Mouse (Mus musculus) liver, embryonic 11.5 days (tissue): ENCODE results near the gene Acnat1. TPM values are rescaled to one million over a fixed set of nuclear protein-coding genes. Genes with fewer than 3 reads are reported as not detected.
"Not testable (repeated sequence)": the region's sequence is repeated elsewhere in the genome, so short reads cannot be mapped to it uniquely, and the experiment has no call there.

Experiments used
- ATAC-seq: fragments of 200-750 bp; cut with Nextera tagmentation; replicated peaks from 2 replicates; pipeline ENCODE4 v1.8.0; 2017; ENCODE audit warnings: moderate number of reproducible peaks, mild to moderate bottlenecking, moderate TSS enrichment, moderate library complexity; ENCODE audit not compliant: low FRiP score
- DNase-seq: peaks from one replicate; pipeline ENCODE4 v3.0.0-alpha.2; 2017; ENCODE audit warnings: low spot score
- H3K27ac ChIP-seq: fragments of 300-500 bp; sonication (generic); 2 replicates; pipeline ENCODE4 v1.5.1; 2014; ENCODE audit warnings: mild to moderate bottlenecking, low read depth, low read length, control low read depth
- H3K27me3 ChIP-seq: fragments of 300-500 bp; sonication (generic); replicated peaks from 2 replicates; pipeline ENCODE4 v1.6.1; 2014; ENCODE audit warnings: low read length, mixed read lengths; ENCODE audit not compliant: control insufficient read depth, insufficient read depth
- H3K36me3 ChIP-seq: fragments of 300-500 bp; sonication (generic); 2 replicates; pipeline ENCODE4 v1.6.1; 2014; ENCODE audit warnings: mild to moderate bottlenecking, low read length, moderate library complexity, mixed read lengths; ENCODE audit not compliant: control insufficient read depth, insufficient read depth
- H3K4me1 ChIP-seq: fragments of 300-500 bp; sonication (generic); replicated peaks from 2 replicates; pipeline ENCODE4 v1.6.1; 2014; ENCODE audit warnings: low read length, mixed read lengths; ENCODE audit not compliant: control insufficient read depth, insufficient read depth
- H3K4me2 ChIP-seq: fragments of 300-500 bp; sonication (generic); 2 replicates; pipeline ENCODE4 v1.6.1; 2014; ENCODE audit warnings: mild to moderate bottlenecking, control low read depth, moderate library complexity
- H3K4me3 ChIP-seq: fragments of 300-500 bp; sonication (generic); 2 replicates; pipeline ENCODE4 v1.5.1; 2014; ENCODE audit warnings: low read depth, low read length, control low read depth
- H3K9ac ChIP-seq: fragments of 300-500 bp; sonication (generic); 2 replicates; pipeline ENCODE4 v1.6.1; 2014; ENCODE audit warnings: low read depth, low read length, control low read depth
- H3K9me3 ChIP-seq: fragments of 300-500 bp; sonication (generic); 2 replicates; pipeline ENCODE4 v1.6.1; 2016; ENCODE audit warnings: low read length, inconsistent platforms, mixed read lengths; ENCODE audit not compliant: control insufficient read depth
- WGBS: fragments of 180-500 bp; shearing (Covaris S2); extraction: QIAGEN DNeasy Blood & Tissue Kit; methylation state at CpG from one replicate; pipeline ENCODE4 v1.1.7; 2014; 5-methylcytosine and 5-hydroxymethylcytosine counted together
- polyA plus RNA-seq: library from polyadenylated mRNA; unstranded; fragments of >200 nt; fragmentation: Nextera tagmentation; extraction: Ambion mirVana; gene quantifications from 2 replicates; pipeline ENCODE4 v1.2.1, GENCODE M21; 2014

Gene Acnat1
- polyA plus RNA-seq, 1 experiment from 2014 or later = not detected

- H3K4me1 ChIP-seq, H3K9ac ChIP-seq, H3K36me3 ChIP-seq, H3K27me3 ChIP-seq, DNase-seq, H3K9me3 ChIP-seq, H3K4me2 ChIP-seq, ATAC-seq, H3K27ac ChIP-seq, H3K4me3 ChIP-seq: not testable (repeated sequence)
- WGBS = 63% methylated on average over 2 of the region's 2 CpGs
These were observed 63.6 kb downstream of the Acnat1 start for GRCm38 (mm10) chr4:49410151-49410550.

- not testable (repeated sequence) for ATAC-seq, H3K4me1 ChIP-seq
These were observed 65.8 kb downstream of the Acnat1 start, which contains the start of gene Acnat2 for GRCm38 (mm10) chr4:49407957-49408356. Acnat2 (minus strand) TSS chr4:49408151.

More at GRCm38 (mm10) chr4:49407957-49408356, 65.8 kb downstream of the Acnat1 start, which contains the start of gene Acnat2:
- H3K4me3 ChIP-seq, H3K27me3 ChIP-seq, H3K27ac ChIP-seq, H3K9me3 ChIP-seq, H3K36me3 ChIP-seq, H3K4me2 ChIP-seq, H3K9ac ChIP-seq, DNase-seq: not testable (repeated sequence)
- 80% methylated on average over 5 of the region's 5 CpGs for WGBS

Other genes with a start within 250 kb of the Acnat1 start
- gene Acnat2, start 65.8 kb downstream of the Acnat1 start, polyA plus RNA-seq = 0.44 TPM in 1 of 2 replicates, not detected in the other
- gene Baat, start 32.6 kb upstream of the Acnat1 start, polyA plus RNA-seq = 0.25 TPM in 1 of 2 replicates, not detected in the other
- gene Mrpl50, start 47.2 kb upstream of the Acnat1 start, polyA plus RNA-seq = 89.4 and 106 TPM in 2 replicates
- gene Zfp189, start 47.3 kb upstream of the Acnat1 start, polyA plus RNA-seq = 7.4 and 9.2 TPM in 2 replicates
- 22.8 and 23.8 TPM in 2 replicates for gene Aldob, start 75.6 kb upstream of the Acnat1 start, polyA plus RNA-seq
- 17.4 and 17.8 TPM in 2 replicates for gene Tmem246, start 124.0 kb upstream of the Acnat1 start, polyA plus RNA-seq
- 39.0 and 43.1 TPM in 2 replicates for gene Rnf20, start 158.1 kb upstream of the Acnat1 start, polyA plus RNA-seq
- gene Ppp3r2, start 208.1 kb upstream of the Acnat1 start, polyA plus RNA-seq = 0.11 TPM in 1 of 2 replicates, not detected in the other